Mouse (Mus musculus): ENCODE data around the gene Pde10a. TPM values are rescaled to one million over a fixed set of nuclear protein-coding genes. Genes with fewer than 3 reads are reported as not detected.
"Not testable (repeated sequence)": the region's sequence is repeated elsewhere in the genome, so short reads cannot be mapped to it uniquely, and the experiment has no call there.

Gene Pde10a
- total RNA-seq, 2 experiments from 2014 or later: 0.77 TPM; not detected in 1

DNA sequence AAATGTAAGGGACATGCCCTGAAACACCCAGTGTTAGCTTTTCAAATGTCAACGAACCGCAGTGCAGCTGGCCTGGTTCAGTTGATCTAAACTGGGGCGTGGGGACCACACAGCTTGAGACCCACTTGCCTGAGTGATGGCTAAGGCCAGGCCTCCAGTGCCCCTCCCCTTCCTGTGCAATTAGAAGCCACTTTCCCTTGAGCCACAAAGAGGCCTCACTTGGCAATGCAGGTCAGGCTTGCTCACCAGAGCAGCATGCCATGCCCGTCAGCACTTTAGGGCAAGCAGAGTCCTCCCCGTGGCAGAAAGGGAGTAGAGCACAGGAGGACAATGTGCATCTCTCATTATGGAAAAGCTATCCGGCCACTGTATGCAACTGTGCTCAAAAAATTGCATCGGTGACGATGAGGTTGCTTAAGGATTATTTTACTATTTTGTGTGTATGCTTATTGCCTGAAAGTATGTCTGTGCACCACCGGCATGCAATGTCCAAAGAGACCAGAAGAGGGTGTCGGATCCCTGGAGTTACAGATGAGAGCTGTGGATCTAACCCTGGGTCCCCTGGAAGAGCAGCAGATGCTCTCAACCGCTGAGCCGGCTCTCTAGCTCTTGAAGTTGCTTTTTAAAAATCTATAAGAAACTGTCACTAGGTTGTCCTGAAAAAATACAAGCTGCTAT lies 114.7 kb downstream of the Pde10a start:
- ATAC-seq (replicated peaks; ENCODE audit: low FRiP score, poor library complexity, severe bottlenecking): no peak

DNA sequence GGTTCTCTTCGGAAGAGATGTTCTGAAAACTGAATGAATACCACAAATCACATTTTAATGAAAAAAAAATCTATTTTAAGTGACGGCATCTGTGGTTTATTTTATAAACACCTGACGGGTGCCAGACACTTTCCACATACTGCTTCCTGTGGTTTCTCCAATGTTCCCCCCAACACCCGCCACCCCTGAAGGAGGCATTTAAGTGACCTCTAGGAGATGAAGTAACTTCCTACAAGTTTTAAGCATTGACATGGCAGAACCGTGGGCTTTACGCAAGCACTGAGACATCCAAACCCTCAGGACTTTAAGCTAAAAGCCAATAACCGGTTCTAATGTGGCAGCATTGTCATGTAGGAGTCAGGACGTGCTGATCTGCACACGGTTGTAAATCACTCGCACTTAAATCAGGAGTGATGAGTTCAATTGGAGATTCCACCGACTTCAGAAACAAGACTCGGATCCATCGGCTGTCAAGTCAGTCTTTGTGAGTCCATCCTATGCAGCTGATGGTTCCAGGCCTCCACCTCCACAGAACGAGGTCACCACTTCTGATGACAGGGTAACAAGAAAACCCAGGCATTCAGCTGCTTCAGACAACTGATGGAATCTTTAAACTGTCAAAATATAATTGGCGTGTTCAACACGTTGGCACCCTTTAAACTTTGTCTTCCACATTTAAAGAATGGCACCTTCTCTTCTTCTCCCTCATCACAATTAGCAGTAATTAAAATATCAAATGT lies 115.7 kb downstream of the Pde10a start:
- ATAC-seq (replicated peaks; ENCODE audit: low FRiP score, poor library complexity, severe bottlenecking): no peak

DNA sequence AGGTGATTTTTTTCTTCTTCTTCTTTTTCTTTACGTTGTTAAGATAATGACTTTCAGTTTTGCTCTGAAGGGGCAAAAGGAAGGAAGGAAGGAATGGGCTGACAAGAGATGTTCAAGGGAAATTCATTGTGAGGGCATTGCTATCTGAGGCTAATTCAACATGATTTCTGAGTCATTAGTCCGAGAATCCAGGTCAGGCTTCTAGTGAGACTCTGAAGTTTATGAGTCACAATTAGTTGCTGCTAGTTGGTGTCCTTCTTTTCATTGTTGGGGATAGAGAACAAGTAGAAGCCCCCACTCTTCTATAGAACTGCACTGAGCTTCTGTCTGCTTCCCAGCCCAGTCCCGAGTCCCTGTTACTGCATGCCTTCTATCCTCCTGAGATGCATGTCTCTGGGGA lies 116.3 kb downstream of the Pde10a start:
- ATAC-seq (replicated peaks; ENCODE audit: low FRiP score, poor library complexity, severe bottlenecking): no peak

DNA sequence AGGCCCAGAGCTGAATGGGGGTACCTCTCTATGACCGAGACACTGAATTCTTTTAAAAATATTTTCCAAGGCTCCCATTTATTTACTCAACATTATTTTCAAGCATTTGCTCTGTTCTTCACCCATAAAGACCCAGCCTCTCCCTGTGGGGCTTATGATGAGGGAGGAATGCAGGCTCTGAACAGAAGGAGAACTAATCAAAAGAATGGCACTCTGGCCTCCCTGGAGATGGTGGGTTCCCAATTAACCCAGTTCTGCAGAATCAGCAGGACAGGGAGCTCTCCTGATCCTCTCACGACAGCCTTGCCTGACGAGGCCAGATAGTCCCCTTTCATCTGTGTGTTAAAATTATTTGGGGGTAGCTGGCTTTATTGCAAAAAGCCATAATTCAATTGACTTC lies 117.2 kb downstream of the Pde10a start:
- no peak for ATAC-seq (replicated peaks; ENCODE audit: low FRiP score, poor library complexity, severe bottlenecking)

DNA sequence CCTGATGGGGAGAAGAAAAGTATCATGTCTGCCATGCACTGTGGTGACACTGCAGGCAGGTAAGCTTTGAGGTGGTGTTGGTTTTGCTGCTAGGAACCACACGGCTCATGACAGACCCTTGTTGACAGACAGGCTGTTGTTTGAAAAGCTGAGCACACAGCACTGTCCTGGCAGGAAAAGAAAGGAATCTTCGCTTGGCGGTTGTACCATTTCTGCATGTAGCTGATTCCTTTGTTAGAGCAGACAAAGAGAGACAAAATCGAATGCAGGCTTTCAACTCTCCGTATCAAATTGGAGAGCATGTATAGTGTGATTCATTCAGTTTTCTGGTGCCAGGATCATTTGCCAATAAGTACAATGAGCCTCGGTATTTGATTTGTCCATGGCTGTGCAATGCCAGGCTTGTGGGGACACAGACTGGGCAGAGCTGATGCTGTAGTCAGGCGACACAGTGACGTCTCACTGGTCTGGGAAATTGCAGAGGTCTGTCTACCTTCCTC lies 122.2 kb downstream of the Pde10a start:
- no peak for ATAC-seq (replicated peaks; ENCODE audit: low FRiP score, poor library complexity, severe bottlenecking)

DNA sequence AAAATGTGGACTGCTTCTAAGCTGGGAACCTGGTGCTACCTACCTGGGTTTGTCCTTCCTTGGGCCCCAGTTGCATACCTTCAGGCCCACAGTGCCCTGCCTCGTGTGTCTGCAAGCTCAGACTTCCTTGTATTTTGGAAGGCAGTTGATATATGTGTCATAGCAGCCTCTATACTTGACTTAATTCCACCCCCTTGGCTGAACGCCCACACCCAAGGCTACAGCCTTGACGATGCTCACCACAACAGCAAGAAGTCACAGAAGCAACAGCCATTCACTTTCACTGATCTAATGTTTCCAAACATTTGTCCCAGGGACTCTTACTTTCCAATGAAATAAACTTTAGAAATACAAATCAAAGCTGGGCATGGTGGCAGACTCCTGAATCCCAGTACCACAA lies 123.1 kb downstream of the Pde10a start:
- no peak for ATAC-seq (replicated peaks; ENCODE audit: low FRiP score, poor library complexity, severe bottlenecking)

DNA sequence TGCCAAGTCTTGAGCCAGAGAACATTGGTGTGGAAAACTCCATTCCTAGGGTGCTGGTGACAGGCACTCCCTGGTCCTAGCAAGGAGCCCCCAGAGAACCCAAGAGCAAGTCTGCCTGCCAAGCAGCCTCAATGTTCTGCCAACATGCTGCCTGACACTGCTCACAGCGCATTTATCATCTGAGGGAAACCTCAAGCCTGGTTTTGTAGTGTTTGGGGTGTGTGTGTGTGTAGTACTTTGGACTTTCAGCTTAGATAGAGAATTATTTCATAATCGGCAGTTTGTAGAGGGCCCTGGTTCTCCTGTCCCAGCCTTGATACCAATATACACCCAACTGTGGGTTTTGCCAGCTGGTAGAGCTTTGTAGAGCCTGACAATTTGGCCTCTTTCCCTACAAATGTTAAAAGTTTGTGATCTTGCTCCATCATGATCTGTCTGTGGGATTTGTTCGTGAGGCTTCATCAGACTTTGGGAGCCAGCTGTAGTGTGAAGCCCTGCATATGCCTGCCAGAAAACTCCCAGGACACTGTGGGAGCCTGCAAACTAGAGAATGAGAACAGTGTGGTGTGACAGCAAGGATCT lies 127.6 kb downstream of the Pde10a start:
- ATAC-seq (replicated peaks; ENCODE audit: low FRiP score, poor library complexity, severe bottlenecking): no peak

DNA sequence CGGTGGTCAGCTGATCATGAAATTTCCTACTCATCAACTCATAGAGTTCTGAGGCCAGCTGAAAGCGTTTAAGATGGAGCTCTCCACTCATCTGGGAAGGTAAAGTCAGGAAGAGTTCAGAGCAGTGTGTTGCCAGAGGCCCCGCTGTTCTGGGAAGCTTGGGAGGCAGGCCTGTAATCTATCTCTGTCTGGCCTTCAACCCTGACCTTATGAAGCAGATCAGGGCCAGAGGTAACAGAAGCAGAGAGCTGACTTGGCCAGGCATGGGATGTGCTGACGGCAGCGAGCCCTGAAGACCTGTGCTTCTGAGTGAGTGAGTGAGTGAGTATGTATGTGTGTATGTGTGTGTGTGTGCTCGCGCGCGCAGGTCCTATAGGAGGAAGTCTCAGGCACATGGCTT lies 132.5 kb downstream of the Pde10a start:
- ATAC-seq (replicated peaks; ENCODE audit: low FRiP score, poor library complexity, severe bottlenecking): no peak

DNA sequence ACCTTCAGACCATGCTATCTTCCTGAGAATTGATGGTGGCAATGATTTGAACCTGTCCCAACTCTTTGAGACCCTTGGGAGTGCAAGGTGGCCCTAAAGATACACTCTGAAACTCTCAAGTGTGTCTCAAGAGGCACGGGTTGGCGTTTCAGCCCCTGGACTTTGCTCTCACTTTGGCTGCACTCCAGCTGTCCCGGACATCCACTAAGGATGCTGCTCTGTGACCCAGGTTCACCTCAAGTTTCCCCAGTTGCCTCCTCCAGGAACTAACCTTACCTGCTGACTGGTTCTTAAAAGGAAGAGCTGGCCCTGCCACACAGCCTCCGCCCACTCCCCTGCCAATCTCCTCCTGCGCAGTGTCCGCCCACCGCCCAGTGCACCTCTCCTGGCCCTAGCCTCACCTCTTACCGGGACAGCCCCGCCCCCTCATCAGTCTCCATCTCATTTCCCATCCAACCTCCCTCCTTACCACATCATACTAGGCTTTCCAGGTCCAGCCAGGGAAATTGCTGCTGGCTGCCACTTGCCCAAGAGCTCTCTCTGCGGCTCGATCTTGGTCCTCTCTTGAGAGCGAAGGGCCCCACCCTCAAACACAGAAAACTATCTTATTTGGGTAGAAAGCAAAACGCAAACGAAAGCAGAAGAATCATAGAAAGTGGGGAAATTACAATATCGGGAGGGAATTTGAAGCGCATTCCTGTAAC lies 133.7 kb downstream of the Pde10a start:
- no peak for ATAC-seq (replicated peaks; ENCODE audit: low FRiP score, poor library complexity, severe bottlenecking)

DNA sequence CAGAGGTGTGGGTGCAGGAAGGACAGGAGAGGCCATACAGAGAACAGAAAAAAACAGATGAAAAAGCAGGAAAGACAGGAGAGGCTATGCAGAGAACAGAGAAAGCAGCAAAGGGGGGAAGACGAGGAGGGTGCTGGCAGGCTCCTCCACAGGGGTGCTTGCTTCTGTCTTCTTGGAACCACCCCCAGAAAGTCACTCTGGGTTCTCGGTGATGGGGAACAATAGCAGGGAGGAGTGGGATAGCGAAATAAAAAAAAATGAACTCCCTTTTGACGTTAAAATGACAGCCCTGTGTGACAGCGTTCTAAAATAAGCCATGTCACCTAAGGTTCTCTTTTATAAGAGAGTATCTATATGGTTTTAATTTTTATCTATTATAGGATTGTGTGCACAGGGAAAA lies 141.7 kb downstream of the Pde10a start:
- ATAC-seq (replicated peaks; ENCODE audit: low FRiP score, poor library complexity, severe bottlenecking): no peak

DNA sequence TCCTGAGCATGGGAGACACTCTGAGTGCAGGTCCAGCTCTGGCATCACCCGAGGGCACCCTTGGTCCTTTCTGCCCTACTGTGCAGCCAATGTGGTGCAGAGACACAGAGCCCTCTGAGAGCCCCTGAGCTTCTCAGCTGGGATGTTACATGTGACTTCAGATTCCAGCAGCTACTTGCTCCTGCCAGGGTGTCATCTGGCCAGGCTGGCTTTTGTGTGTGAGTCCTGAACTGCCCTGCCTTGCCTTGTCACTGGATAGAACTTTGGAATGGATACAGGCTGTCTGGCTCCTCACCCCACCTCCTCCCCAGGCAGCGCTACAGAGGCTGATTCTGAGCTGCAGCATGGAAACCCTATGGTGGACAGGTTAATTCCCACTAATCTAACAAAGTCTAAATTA lies 149.5 kb downstream of the Pde10a start:
- no peak for ATAC-seq (replicated peaks; ENCODE audit: low FRiP score, poor library complexity, severe bottlenecking)

DNA sequence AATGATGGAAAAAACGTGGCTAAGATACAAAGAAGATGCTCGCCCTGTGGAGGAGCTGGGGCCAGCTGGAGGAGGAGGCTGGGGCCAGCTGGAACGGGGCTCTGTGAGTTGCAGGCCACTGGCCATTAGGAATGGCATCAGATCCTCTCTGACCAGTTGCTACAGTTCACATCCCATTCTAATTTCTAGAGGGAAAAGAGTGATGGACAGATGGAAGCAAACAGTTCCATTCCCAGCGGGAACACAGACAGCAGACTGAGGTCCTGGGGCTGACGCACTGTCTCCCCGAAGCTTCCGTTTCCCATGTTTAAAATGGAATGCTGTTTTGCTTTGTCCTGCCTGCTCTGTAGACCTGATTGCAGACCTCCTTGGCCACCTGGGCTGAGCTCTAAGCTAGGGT lies 161.2 kb downstream of the Pde10a start:
- ATAC-seq (replicated peaks; ENCODE audit: low FRiP score, poor library complexity, severe bottlenecking): no peak

DNA sequence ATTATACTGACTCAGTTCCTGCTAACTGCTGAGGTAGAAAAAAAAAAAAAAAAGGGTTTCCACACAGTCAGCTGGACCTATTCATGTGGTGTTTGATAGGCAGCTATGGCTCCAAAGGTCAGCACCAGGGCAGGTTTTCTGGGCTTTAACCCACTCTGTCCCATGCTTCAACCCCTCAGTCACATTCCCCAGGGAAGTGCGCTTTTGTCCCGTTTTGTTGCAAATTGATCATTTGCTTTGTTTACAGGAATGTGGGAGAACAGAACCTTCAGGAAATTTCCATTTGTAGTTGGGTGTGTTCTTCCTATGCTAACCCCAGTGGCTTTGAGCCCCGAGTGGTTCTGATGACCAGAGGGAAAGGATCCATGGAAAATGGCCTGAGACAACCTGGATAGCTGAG lies 162.9 kb downstream of the Pde10a start:
- ATAC-seq (replicated peaks; ENCODE audit: low FRiP score, poor library complexity, severe bottlenecking): no peak

DNA sequence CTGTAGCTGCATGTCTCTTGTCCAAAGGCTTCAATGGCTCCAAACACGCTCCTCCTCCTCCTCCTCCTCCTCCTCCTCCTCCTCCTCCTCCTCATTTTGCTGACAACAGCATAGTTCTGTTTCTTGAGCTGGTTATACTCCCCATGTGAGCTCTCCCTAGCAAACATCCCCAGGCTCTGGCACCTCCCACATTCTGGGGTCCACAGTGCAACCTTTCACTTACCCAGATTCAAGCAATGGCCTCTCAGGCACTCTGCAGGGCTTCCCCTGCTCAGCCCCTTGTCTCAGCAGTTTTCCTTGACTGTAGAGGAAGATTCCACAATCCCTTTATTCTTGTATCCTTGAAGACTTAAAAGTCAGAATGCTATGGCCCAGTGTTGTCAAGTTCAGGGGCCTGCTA lies 173.1 kb downstream of the Pde10a start:
- ATAC-seq (replicated peaks; ENCODE audit: low FRiP score, poor library complexity, severe bottlenecking): no peak

DNA sequence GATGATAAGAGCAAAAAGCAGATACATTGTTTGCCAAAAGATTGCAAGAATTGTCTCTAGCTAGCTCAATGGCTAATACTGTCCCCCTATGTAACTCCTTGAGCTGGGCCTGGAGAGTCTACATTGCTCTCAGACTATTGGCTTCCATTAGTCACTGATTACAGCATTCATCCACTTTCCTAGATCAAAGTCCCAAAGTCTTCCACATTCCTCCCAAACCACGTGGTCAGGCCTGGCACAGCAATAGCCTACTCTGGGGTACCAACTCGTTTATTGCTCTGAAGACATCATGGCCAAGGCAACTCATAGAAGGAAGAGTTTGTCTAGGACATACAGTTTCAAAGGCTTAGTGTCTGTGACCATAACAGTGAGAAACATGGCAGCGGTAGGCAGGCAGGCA lies 173.6 kb downstream of the Pde10a start:
- ATAC-seq (replicated peaks; ENCODE audit: low FRiP score, poor library complexity, severe bottlenecking): no peak

DNA sequence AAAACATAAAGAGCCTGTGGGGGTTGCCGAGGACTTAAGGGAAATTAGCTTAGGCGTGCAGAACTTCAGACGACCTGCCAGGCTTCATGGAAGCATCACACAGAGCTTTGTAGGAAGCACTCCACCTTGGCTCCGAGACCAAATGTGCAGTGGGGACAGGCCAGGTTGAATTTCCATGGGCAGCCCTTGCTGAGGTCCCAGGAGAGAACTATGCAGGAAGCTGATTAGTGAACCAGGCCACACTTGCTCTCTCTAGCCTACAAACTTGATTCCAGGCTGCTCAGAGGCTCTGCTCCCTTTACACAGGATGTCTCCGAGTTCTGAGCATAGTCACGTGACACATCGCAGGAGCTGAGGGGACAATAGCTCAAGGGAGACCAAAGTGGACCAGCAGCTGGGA lies 175.9 kb downstream of the Pde10a start:
- ATAC-seq (replicated peaks; ENCODE audit: low FRiP score, poor library complexity, severe bottlenecking): no peak

DNA sequence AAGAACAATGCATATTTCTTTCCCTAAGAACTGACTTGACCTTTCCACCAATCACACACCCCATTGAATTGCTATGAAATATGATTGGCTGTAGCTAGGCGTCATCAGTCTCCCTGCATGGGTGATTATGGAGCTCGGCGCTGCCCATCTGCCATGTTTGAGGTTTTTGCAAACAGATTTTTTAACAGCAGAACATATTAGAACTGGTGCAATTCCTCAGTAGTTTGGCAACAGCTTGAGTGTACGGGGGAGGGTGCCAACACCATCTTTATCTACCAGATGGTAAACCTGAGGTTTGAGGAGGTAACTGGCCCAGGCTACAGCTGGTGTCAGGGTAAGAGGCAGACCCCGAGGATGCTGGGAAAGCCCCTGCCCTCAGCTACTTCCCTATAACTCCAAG lies 177.3 kb downstream of the Pde10a start:
- no peak for ATAC-seq (replicated peaks; ENCODE audit: low FRiP score, poor library complexity, severe bottlenecking)

DNA sequence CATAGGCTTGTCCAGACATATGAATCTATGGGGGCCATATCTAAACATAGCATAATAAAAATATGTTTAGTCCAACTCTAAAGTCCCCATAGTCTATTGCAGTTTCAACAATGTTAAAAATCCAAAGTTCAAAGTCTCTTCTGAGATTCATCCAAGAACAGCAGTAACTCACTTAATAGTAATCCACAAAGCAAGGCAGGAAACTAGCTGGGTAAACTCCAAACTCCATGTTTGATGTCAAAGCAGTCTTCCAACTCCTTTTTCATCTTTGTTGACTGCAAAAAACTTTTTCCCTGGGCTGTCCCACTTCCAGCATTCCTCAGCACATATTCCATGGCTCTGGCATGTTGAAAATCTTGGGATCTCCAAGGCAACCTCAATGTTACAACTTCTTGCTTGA lies 182.8 kb downstream of the Pde10a start:
- no peak for ATAC-seq (replicated peaks; ENCODE audit: low FRiP score, poor library complexity, severe bottlenecking)

DNA sequence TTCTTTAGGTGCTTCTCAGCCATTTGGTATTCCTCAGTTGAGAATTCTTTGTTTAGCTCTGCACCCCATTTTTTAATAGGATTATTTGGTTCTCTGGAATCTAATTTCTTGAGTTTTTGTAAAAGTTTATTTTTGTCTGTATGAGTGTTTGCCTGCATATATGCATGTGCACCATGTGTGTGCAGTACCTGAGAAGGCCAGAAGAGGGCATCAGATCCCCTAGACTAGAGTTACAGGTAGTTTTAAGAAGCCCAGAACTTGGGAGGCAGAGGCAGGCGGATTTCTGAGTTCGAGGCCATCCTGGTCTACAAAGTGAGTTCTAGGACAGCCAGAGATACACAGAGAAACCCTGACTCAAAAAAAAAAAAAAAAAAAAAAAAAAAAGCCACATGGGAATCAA lies 187.6 kb downstream of the Pde10a start:
- not testable (repeated sequence) for ATAC-seq (replicated peaks; ENCODE audit: low FRiP score, poor library complexity, severe bottlenecking)

DNA sequence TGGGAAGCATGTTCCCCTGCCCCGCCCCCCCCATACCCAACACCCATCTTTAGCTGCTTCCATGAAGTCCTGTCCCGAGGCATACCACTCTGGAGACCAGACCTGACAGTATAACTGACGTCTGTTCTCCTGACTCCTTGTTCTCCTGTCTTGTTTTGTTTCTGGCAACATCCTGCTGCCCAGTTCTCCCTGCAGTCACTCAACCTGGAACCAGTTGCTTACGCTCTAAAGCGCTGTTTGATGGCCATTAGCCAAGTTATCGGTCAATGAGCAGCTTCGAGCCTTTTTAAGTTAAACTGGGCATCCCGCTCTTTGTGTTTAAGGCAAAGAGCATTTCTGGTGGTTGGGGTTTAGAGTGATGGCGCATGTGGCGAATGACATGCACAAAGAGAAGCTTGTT lies 195.8 kb downstream of the Pde10a start:
- no peak for ATAC-seq (replicated peaks; ENCODE audit: low FRiP score, poor library complexity, severe bottlenecking)

Measured in erythroblast, adult 5-6 weeks (primary cell).